Mouse (Mus musculus) embryonic facial prominence, embryonic 14.5 days (tissue): ENCODE data around the gene Cebpe. TPM values are rescaled to one million over a fixed set of nuclear protein-coding genes. Genes with fewer than 3 reads are reported as not detected.

ENCODE experiments used
- ATAC-seq: fragments of 200-750 bp; cut with Nextera tagmentation; 2 replicates; pipeline ENCODE4 v1.8.0; 2017; ENCODE audit warnings: low read depth, moderate number of reproducible peaks, moderate TSS enrichment
- DNase-seq: peaks from one replicate; pipeline ENCODE4 v3.0.0-alpha.2; 2015; ENCODE audit warnings: low spot score
- H3K27ac ChIP-seq: fragments of 300-500 bp; sonication (generic); replicated peaks from 2 replicates; pipeline ENCODE4 v1.5.1; 2014; ENCODE audit warnings: low read depth, mild to moderate bottlenecking, low read length, moderate library complexity
- H3K27me3 ChIP-seq: fragments of 300-500 bp; sonication (generic); replicated peaks from 2 replicates; pipeline ENCODE4 v1.6.1; 2014; ENCODE audit warnings: low read length; ENCODE audit not compliant: control insufficient read depth, insufficient read depth
- H3K36me3 ChIP-seq: fragments of 300-500 bp; sonication (generic); 2 replicates; pipeline ENCODE4 v1.6.1; 2014; ENCODE audit warnings: low read length, mixed read lengths; ENCODE audit not compliant: control insufficient read depth, insufficient read depth
- H3K4me1 ChIP-seq: fragments of 300-500 bp; sonication (generic); 2 replicates; pipeline ENCODE4 v1.6.1; 2014; ENCODE audit warnings: antibody characterized with exemption, low read length; ENCODE audit not compliant: control insufficient read depth, insufficient read depth
- H3K4me2 ChIP-seq: fragments of 300-500 bp; sonication (generic); 2 replicates; pipeline ENCODE4 v1.6.1; 2014; ENCODE audit warnings: low read depth, mild to moderate bottlenecking, low read length, moderate library complexity, mixed read lengths
- H3K4me3 ChIP-seq: fragments of 300-500 bp; sonication (generic); 2 replicates; pipeline ENCODE4 v1.5.1; 2014; ENCODE audit warnings: low read depth, mild to moderate bottlenecking, low read length
- H3K9ac ChIP-seq: fragments of 300-500 bp; sonication (generic); 2 replicates; pipeline ENCODE4 v1.6.1; 2014; ENCODE audit warnings: low read depth, mild to moderate bottlenecking, low read length, moderate library complexity, mixed read lengths
- H3K9me3 ChIP-seq: fragments of 300-500 bp; sonication (generic); 2 replicates; pipeline ENCODE4 v1.6.1; 2016; ENCODE audit warnings: low read length; ENCODE audit not compliant: control insufficient read depth
- WGBS: fragments of 180-500 bp; shearing (Covaris S2); extraction: QIAGEN DNeasy Blood & Tissue Kit; methylation state at CpG from one replicate; pipeline ENCODE4 v1.1.7; 2014; 5-methylcytosine and 5-hydroxymethylcytosine counted together
- polyA plus RNA-seq: library from polyadenylated mRNA; unstranded; fragments of >200 nt; fragmentation: Nextera tagmentation; extraction: Ambion mirVana; gene quantifications from 2 replicates; pipeline ENCODE4 v1.2.1, GENCODE M21; 2014

The Cebpe gene
- 0.32 TPM in 1 of 2 replicates, not detected in the other for polyA plus RNA-seq

GRCm38 (mm10) chr14:54712074-54712473, at the start of gene Cebpe:
Gene Cebpe, minus strand, starts transcription at chr14:54712174.
- WGBS = 83% methylated on average over 7 of the region's 7 CpGs
- ATAC-seq (no peak), DNase-seq (no peak)
- no peaks in the 10 kb centered on the region for H3K27me3 ChIP-seq
- H3K27ac ChIP-seq = no peak within 1 kb of the TSS
- H3K4me3 ChIP-seq = no peak within 1 kb of the TSS
- H3K9me3 ChIP-seq = no peaks in the 10 kb centered on the region
- no peak within 1 kb of the TSS for H3K9ac ChIP-seq
- H3K4me2 ChIP-seq = no peak within 1 kb of the TSS
- H3K36me3 ChIP-seq = no peaks in the 10 kb centered on the region
- peaks cover 5% of the 10 kb centered on the region; the same call in 1 of the 2 replicates for H3K4me1 ChIP-seq

- WGBS = 76% methylated on average over 6 of the region's 6 CpGs
- DNase-seq (no peak), ATAC-seq (no peak)
- H3K9ac ChIP-seq = no peak overlapping the region
- H3K36me3 ChIP-seq = no peaks in the 10 kb centered on the region
- no peaks in the 10 kb centered on the region for H3K9me3 ChIP-seq
- no peaks in the 10 kb centered on the region for H3K27me3 ChIP-seq
- H3K4me3 ChIP-seq = no peak overlapping the region
- no peak overlapping the region for H3K4me2 ChIP-seq
- 0 out of 2 replicates have a peak, but pooled peaks cover 3% of the 10 kb centered on the region for H3K4me1 ChIP-seq
- no peak overlapping the region for H3K27ac ChIP-seq
Measured at GRCm38 (mm10) chr14:54756382-54756781, 44.4 kb upstream of the Cebpe start.

- H3K9me3 ChIP-seq = no peaks in the 10 kb centered on the region
- ATAC-seq (peak; percentile 30; the same call in 1 of the 2 replicates), DNase-seq (peak; percentile 74)
- no peak overlapping the region for H3K27ac ChIP-seq
- no peaks in the 10 kb centered on the region for H3K27me3 ChIP-seq
- no peak overlapping the region for H3K4me2 ChIP-seq
- 26% methylated on average over 6 of the region's 6 CpGs for WGBS
- no peak overlapping the region for H3K9ac ChIP-seq
- no peak overlapping the region for H3K4me3 ChIP-seq
- H3K4me1 ChIP-seq = 0 out of 2 replicates have a peak, but pooled peaks cover 3% of the 10 kb centered on the region
- no peaks in the 10 kb centered on the region for H3K36me3 ChIP-seq
Measured at GRCm38 (mm10) chr14:54754602-54755018, 42.6 kb upstream of the Cebpe start.

- WGBS = 76% methylated on average over 13 of the region's 14 CpGs
- Histone ChIP-seq H3K9me3 (no peaks in the 10 kb centered on the region), H3K4me1 (0 out of 2 replicates have a peak, but pooled peaks cover 3% of the 10 kb centered on the region), H3K36me3 (no peaks in the 10 kb centered on the region), H3K9ac (no peak overlapping the region), H3K4me3 (no peak overlapping the region), H3K27ac (no peak overlapping the region), H3K27me3 (no peaks in the 10 kb centered on the region), H3K4me2 (no peak overlapping the region)
- DNase-seq = no peak
- ATAC-seq = no peak
Measured at GRCm38 (mm10) chr14:54753986-54754601, 42.1 kb upstream of the Cebpe start.

- Histone ChIP-seq H3K36me3 (no peaks in the 10 kb centered on the region), H3K27me3 (no peaks in the 10 kb centered on the region), H3K4me1 (0 out of 2 replicates have a peak, but pooled peaks cover 3% of the 10 kb centered on the region), H3K9me3 (no peaks in the 10 kb centered on the region), H3K27ac (no peak overlapping the region), H3K4me2 (no peak overlapping the region), H3K9ac (no peak overlapping the region), H3K4me3 (no peak overlapping the region)
- WGBS = 74% methylated on average over 6 of the region's 6 CpGs
- ATAC-seq = no peak
- DNase-seq = no peak
Measured at GRCm38 (mm10) chr14:54752938-54753337, 41.0 kb upstream of the Cebpe start.

- no peaks in the 10 kb centered on the region for H3K27me3 ChIP-seq
- H3K27ac ChIP-seq = no peak overlapping the region
- 77% methylated on average over 1 of the region's 1 CpGs for WGBS
- H3K9me3 ChIP-seq = no peaks in the 10 kb centered on the region
- no peak overlapping the region for H3K4me2 ChIP-seq
- H3K4me1 ChIP-seq = 0 out of 2 replicates have a peak, but pooled peaks cover 3% of the 10 kb centered on the region
- no peak overlapping the region for H3K4me3 ChIP-seq
- DNase-seq (no peak), ATAC-seq (no peak)
- no peaks in the 10 kb centered on the region for H3K36me3 ChIP-seq
- H3K9ac ChIP-seq = no peak overlapping the region
Measured at GRCm38 (mm10) chr14:54751768-54752167, 39.8 kb upstream of the Cebpe start.

GRCm38 (mm10) chr14:54749238-54749637, 37.3 kb upstream of the Cebpe start:
- DNase-seq = no peak
- H3K4me3 ChIP-seq = no peak overlapping the region
- 64% methylated on average over 4 of the region's 4 CpGs for WGBS
- H3K4me2 ChIP-seq = no peak overlapping the region
- H3K9ac ChIP-seq = no peak overlapping the region
- no peak for ATAC-seq
- no peaks in the 10 kb centered on the region for H3K27me3 ChIP-seq
- H3K27ac ChIP-seq = no peak overlapping the region
- H3K4me1 ChIP-seq = no peaks in the 10 kb centered on the region
- no peaks in the 10 kb centered on the region for H3K36me3 ChIP-seq
- no peaks in the 10 kb centered on the region for H3K9me3 ChIP-seq

- WGBS = 74% methylated on average over 16 of the region's 16 CpGs
- Histone ChIP-seq H3K4me1 (no peaks in the 10 kb centered on the region), H3K9ac (no peak overlapping the region)
Measured at GRCm38 (mm10) chr14:54747942-54748917, 36.3 kb upstream of the Cebpe start.

More at GRCm38 (mm10) chr14:54747942-54748917, 36.3 kb upstream of the Cebpe start:
- DNase-seq (no peak), ATAC-seq (no peak)
- no peaks in the 10 kb centered on the region for H3K9me3 ChIP-seq
- H3K27me3 ChIP-seq = no peaks in the 10 kb centered on the region
- no peak overlapping the region for H3K27ac ChIP-seq
- no peak overlapping the region for H3K4me2 ChIP-seq
- H3K36me3 ChIP-seq = no peaks in the 10 kb centered on the region
- H3K4me3 ChIP-seq = no peak overlapping the region
